Mouse (Mus musculus): ENCODE results near the gene Tango6. TPM values are rescaled to one million over a fixed set of nuclear protein-coding genes. Genes with fewer than 3 reads are reported as not detected.

Gene Tango6
- polyA plus RNA-seq, 1 experiment, result 5.2 TPM

DNA sequence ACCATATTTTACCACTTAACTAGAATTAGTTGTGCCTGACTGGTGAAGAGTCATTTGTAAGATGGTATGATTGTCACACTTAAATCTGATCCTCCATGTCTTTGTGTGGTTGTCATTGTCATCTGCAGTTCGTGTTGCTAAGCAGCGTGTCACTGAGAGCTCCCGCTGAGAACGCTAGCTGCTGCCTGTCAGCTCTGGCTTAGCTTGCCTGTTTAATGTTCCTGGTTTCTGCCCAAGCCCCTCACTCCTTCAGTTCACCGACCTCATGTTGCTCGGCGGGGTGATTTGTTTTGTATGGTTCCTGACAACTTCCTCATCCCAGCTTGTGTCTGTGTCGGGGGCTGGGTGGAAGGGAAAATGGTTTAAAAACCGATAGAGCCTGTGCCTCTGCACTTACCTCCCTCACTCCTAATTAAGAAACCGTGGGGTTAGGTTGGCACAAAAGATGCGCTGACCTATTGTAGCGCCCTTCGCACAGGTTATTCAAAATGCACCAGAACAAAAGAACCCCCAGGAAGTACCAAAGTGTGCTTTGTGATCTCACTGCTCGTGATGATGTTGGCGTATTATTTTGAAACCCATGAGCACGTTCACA, 44.5 kb downstream of the Tango6 start:
- TF ChIP-seq CTCF (IDR thresholded peaks at IDR 0.05; ENCODE audit: borderline replicate concordance, extremely low read depth, insufficient read depth, insufficient read length), result no peak
- no peak for TF ChIP-seq POLR2A (IDR thresholded peaks at IDR 0.05; ENCODE audit: borderline replicate concordance, extremely low read depth, insufficient read depth, insufficient read length, poor library complexity, severe bottlenecking)
- DNase-seq (ENCODE audit: low read depth), result peak; percentile 93

- no peak for TF ChIP-seq CTCF (IDR thresholded peaks at IDR 0.05; ENCODE audit: borderline replicate concordance, extremely low read depth, insufficient read depth, insufficient read length)
- no peak for TF ChIP-seq POLR2A (IDR thresholded peaks at IDR 0.05; ENCODE audit: borderline replicate concordance, extremely low read depth, insufficient read depth, insufficient read length, poor library complexity, severe bottlenecking)
These were observed 45.0 kb downstream of the Tango6 start for GRCm38 (mm10) chr8:106727889-106728288.

GRCm38 (mm10) chr8:106732921-106733320, 50.1 kb downstream of the Tango6 start:
- no peak for DNase-seq (ENCODE audit: low read depth)
- TF ChIP-seq CTCF (IDR thresholded peaks at IDR 0.05; ENCODE audit: borderline replicate concordance, extremely low read depth, insufficient read depth, insufficient read length) (no peak), POLR2A (IDR thresholded peaks at IDR 0.05; ENCODE audit: borderline replicate concordance, extremely low read depth, insufficient read depth, insufficient read length, poor library complexity, severe bottlenecking) (no peak)

More at GRCm38 (mm10) chr8:106727889-106728288, 45.0 kb downstream of the Tango6 start:
- DNase-seq (ENCODE audit: low read depth), result peak; percentile 52

DNA sequence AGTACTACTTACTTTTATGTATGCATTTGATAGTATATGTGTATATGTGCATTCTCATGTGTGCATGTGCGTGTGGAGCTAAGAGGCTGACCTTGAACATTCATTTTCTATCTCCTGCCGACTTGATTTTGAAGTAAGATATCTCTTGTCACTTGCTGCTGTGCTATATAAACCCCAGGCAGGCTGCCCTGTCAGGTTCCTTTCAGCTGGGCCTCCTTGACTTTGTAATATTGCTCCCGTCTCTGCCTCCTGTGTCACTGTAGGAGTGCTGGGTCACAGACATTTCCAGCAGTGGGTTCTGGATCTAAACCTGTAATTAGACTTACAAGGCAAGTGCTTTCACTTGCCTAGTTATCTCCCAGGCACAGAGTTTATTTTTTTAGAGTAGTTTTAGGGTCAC, 50.8 kb downstream of the Tango6 start:
- no peak for DNase-seq (ENCODE audit: low read depth)
- no peak for TF ChIP-seq CTCF (IDR thresholded peaks at IDR 0.05; ENCODE audit: borderline replicate concordance, extremely low read depth, insufficient read depth, insufficient read length)
- TF ChIP-seq POLR2A (IDR thresholded peaks at IDR 0.05; ENCODE audit: borderline replicate concordance, extremely low read depth, insufficient read depth, insufficient read length, poor library complexity, severe bottlenecking), result no peak

- no peak for DNase-seq (ENCODE audit: low read depth)
- TF ChIP-seq CTCF (IDR thresholded peaks at IDR 0.05; ENCODE audit: borderline replicate concordance, extremely low read depth, insufficient read depth, insufficient read length) (no peak), POLR2A (IDR thresholded peaks at IDR 0.05; ENCODE audit: borderline replicate concordance, extremely low read depth, insufficient read depth, insufficient read length, poor library complexity, severe bottlenecking) (no peak)
These were observed 51.4 kb downstream of the Tango6 start for GRCm38 (mm10) chr8:106734222-106734621.

- TF ChIP-seq POLR2A (IDR thresholded peaks at IDR 0.05; ENCODE audit: borderline replicate concordance, extremely low read depth, insufficient read depth, insufficient read length, poor library complexity, severe bottlenecking) (no peak), CTCF (IDR thresholded peaks at IDR 0.05; ENCODE audit: borderline replicate concordance, extremely low read depth, insufficient read depth, insufficient read length) (no peak)
- DNase-seq (ENCODE audit: low read depth), result no peak
These were observed 54.2 kb downstream of the Tango6 start for GRCm38 (mm10) chr8:106736861-106737662.

DNA sequence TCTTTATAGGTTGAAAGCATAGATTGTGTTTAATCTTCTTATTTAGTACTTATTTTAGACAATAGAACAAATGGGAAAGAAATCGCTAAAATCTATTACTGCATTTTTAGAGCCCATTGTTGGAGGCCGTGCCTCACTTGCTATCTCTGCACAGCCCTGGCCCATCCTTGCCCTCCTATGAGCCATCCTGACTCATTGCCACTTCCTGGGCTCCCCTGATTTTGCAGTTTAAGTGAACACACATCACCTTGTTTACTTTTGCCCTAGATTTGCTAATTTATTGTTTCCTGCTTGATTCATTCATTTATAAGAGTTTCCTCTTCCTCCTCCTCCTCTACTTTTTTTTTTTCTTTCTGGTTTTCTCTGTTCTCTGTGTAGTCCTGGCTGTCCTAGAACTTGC, 55.0 kb downstream of the Tango6 start:
- no peak for DNase-seq (ENCODE audit: low read depth)
- no peak for TF ChIP-seq CTCF (IDR thresholded peaks at IDR 0.05; ENCODE audit: borderline replicate concordance, extremely low read depth, insufficient read depth, insufficient read length)
- no peak for TF ChIP-seq POLR2A (IDR thresholded peaks at IDR 0.05; ENCODE audit: borderline replicate concordance, extremely low read depth, insufficient read depth, insufficient read length, poor library complexity, severe bottlenecking)

DNA sequence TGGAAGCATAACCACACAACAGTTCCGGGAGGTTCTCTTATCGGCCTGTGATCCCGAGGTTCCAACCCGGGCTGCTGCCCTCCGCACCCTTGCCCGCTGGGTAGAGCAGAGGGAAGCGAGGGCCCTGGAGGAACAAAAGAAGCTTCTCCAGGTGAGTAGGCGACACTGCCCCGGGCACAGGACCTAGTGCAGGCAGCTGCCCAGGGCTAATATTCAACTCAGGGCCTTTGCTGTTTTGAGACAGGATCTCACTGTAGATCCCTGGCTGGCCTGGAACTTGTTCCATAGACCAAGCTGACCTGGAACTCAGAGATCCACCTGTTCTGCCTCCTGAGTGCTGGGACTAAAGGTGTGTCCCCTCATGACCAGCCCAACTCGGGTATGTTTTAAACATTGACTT, 59.5 kb downstream of the Tango6 start:
- DNase-seq (ENCODE audit: low read depth), result no peak
- TF ChIP-seq CTCF (IDR thresholded peaks at IDR 0.05; ENCODE audit: borderline replicate concordance, extremely low read depth, insufficient read depth, insufficient read length) (no peak), POLR2A (IDR thresholded peaks at IDR 0.05; ENCODE audit: borderline replicate concordance, extremely low read depth, insufficient read depth, insufficient read length, poor library complexity, severe bottlenecking) (no peak)

GRCm38 (mm10) chr8:106743361-106743760, 60.5 kb downstream of the Tango6 start:
- no peak for TF ChIP-seq CTCF (IDR thresholded peaks at IDR 0.05; ENCODE audit: borderline replicate concordance, extremely low read depth, insufficient read depth, insufficient read length)
- DNase-seq (ENCODE audit: low read depth), result no peak

GRCm38 (mm10) chr8:106753436-106753835, 70.6 kb downstream of the Tango6 start:
- no peak for DNase-seq (ENCODE audit: low read depth)
- TF ChIP-seq CTCF (IDR thresholded peaks at IDR 0.05; ENCODE audit: borderline replicate concordance, extremely low read depth, insufficient read depth, insufficient read length) (no peak), POLR2A (IDR thresholded peaks at IDR 0.05; ENCODE audit: borderline replicate concordance, extremely low read depth, insufficient read depth, insufficient read length, poor library complexity, severe bottlenecking) (no peak)

DNA sequence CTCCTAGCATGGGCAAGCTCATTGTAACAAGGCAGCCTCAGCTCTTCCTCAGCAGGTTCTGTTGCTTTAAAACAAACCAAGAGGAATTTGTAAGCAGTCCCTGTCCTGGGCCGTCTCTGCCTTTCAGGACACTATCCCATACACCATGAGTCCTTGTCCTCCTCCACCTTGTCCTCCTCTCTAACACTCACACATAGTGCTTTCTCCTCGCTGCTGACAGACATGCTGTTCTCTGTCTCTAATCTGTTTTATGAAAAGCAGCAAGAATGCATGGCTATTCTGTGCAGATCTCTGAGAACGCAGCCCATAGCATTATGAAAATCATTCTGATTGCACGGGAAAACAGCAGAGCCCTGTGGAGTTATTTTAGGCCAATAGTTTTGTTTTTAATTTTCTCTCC, 78.4 kb downstream of the Tango6 start:
- no peak for DNase-seq (ENCODE audit: low read depth)
- TF ChIP-seq CTCF (IDR thresholded peaks at IDR 0.05; ENCODE audit: borderline replicate concordance, extremely low read depth, insufficient read depth, insufficient read length) (no peak), POLR2A (IDR thresholded peaks at IDR 0.05; ENCODE audit: borderline replicate concordance, extremely low read depth, insufficient read depth, insufficient read length, poor library complexity, severe bottlenecking) (no peak)

Data from brain, embryonic 14.5 days (tissue).